Mouse (Mus musculus): ENCODE measurements around the gene Faap24. TPM values are rescaled to one million over a fixed set of nuclear protein-coding genes. Genes with fewer than 3 reads are reported as not detected.

Gene Faap24
- polyA plus RNA-seq, 1 experiment from 2014 or later = 17.8 TPM

Other genes starting within 250 kb of the Faap24 start
- 14.0 and 20.2 TPM in 2 replicates for gene Slc7a10, start 210.5 kb downstream of the Faap24 start, polyA plus RNA-seq (2014; fragmentation: Nextera tagmentation; extraction: Ambion mirVana)
- gene Lrp3, start 181.3 kb downstream of the Faap24 start, polyA plus RNA-seq (2014; fragmentation: Nextera tagmentation; extraction: Ambion mirVana) = 27.7 and 33.0 TPM in 2 replicates
- 21.7 and 21.8 TPM in 2 replicates for gene Gpatch1, start 78.4 kb downstream of the Faap24 start, polyA plus RNA-seq (2014; fragmentation: Nextera tagmentation; extraction: Ambion mirVana)
- gene Rhpn2, start 62.7 kb downstream of the Faap24 start, polyA plus RNA-seq (2014; fragmentation: Nextera tagmentation; extraction: Ambion mirVana) = 5.8 TPM in 2 replicates
- gene Cep89, start 199 bp upstream of the Faap24 start, polyA plus RNA-seq (2014; fragmentation: Nextera tagmentation; extraction: Ambion mirVana) = 24.2 and 25.1 TPM in 2 replicates
- gene Slc7a9, start 52.0 kb upstream of the Faap24 start, polyA plus RNA-seq (2014; fragmentation: Nextera tagmentation; extraction: Ambion mirVana) = 0.19 TPM in 1 of 2 replicates, not detected in the other
- gene Tdrd12, start 140.9 kb upstream of the Faap24 start, polyA plus RNA-seq (2014; fragmentation: Nextera tagmentation; extraction: Ambion mirVana) = 0.50 and 1.1 TPM in 2 replicates
- 107 and 137 TPM in 2 replicates for gene Nudt19, start 159.5 kb upstream of the Faap24 start, polyA plus RNA-seq (2014; fragmentation: Nextera tagmentation; extraction: Ambion mirVana)
- 0.08 and 0.30 TPM in 2 replicates for gene Rgs9bp, start 188.7 kb upstream of the Faap24 start, polyA plus RNA-seq (2014; fragmentation: Nextera tagmentation; extraction: Ambion mirVana)
- gene Ankrd27, start 189.4 kb upstream of the Faap24 start, polyA plus RNA-seq (2014; fragmentation: Nextera tagmentation; extraction: Ambion mirVana) = 18.5 TPM in 2 replicates